Mouse (Mus musculus) kidney, postnatal 14 days (tissue): ENCODE measurements at regions not wholly inside any gene's neighbourhood (a gene's known extent, or its start where the extent isn't known, plus 50 kb on each side); places are given as distances from the start of the nearest gene placed in this dataset.

Experiments
- DNase-seq: peaks from one replicate; pipeline ENCODE4 v3.0.0; 2022; ENCODE audit warnings: mixed read lengths

DNA sequence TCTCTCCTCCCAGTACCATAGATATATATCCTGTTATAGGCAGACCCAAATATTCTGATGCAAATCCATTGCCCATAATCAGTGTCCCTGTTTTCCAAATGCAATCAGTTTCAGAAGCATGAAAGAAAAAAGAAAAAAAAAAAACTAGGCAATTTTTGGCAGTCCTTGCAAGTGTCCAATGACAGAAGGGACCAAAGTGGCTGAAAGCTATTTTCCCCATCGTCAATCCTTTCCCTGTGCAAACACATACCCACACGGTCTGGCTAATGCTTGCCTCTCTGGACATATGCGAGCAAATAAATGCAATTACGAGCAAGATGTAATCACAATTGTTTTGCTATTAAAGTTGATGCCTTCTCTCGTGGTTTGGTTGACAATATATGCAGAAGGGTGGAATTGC, 288.9 kb upstream of the Dynlrb2 start:
- DNase-seq, result no peak

GRCm38 (mm10) chr8:116215286-116215860, 289.4 kb upstream of the Dynlrb2 start:
- DNase-seq, result peak; percentile 51

- no peak for DNase-seq
These were observed 301.1 kb upstream of the Dynlrb2 start for GRCm38 (mm10) chr8:116203631-116204030.

- DNase-seq, result no peak
These were observed 304.2 kb upstream of the Dynlrb2 start for GRCm38 (mm10) chr8:116200459-116200999.

DNA sequence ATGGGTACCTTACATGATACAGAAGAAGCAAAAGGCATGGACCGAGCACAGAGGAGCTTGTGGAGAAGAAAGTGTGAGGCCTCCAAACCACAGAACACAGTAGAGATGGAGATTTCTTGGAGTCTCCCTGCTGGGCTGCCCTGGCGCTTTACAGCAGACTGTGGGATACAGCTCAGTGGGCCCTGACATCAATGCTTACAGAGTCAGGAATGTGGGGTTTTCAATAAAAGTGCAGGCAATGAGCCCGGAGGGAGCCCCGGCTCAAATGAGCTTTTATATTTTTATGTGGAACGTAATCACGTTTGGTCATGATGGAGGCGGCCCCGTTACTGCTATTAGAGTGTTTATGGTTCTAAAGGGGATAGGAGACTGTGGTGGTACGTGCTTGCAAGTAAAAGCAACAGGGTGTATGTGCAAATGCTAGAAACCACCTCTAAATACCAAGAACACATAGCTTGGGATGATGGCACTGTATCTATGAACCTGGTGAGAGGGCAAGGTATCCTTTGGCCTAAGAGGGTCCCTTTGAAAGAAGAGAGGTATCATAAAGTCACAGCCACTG, 308.1 kb upstream of the Dynlrb2 start:
- DNase-seq, result no peak

DNA sequence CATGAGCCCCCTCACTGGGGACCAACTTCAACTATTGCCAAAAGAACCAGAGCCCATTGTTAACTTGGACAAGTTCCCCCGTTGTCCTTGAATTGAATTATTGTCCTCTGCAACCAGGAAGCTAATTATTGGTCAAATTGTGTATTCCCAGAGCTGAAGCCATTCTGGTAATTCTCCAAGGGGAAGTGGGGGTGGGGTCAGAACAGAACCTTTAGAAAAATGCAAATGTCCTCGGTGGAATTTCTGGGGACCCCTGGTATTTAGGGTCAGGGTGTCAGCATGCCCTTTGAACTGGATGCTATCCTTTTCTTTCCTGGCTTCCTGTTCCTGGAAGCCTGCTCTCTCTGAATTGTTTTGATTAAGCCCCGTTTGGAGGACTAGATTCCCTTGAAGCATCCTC, 312.7 kb upstream of the Dynlrb2 start:
- peak; percentile 57 for DNase-seq

DNA sequence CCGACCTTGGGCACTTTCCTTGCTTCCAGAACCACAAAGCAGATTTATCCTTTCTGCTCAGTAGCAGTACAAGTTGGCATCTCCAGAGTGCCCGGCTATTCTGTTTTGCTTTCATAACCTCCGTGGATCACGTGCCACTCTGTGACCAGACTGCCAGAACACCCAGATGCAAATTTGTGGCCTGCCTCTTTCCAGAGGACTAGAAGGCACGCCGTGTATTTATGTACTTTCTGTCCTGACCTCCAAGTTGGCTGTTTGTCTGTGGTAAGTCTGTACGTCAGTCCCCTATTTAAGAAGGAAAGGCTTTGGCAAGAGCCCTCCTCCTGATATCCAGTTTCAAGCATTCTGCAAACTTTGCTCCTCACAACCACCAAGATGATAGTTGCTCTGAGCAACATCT, 319.6 kb upstream of the Dynlrb2 start:
- peak; percentile 5 for DNase-seq

DNA sequence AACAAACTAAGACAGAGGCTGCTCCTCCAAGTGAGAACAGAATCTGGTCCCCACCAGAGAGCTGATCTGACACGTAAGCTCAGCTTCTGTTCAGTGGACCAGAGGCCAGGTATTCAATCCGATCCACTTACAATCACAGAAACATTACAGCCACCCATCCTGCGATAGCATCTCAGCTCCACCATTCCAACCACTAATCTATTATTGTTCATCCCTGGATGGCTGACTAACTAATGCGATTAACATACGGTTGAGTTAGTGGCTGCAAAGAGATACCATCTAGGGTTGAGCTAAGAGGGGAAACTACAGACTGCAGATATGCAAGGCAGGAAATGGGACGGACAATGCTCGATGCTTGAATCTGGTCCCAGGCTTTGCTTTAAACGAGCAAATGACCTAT, 320.5 kb upstream of the Dynlrb2 start:
- DNase-seq, result no peak

GRCm38 (mm10) chr8:116177946-116178345, 326.8 kb upstream of the Dynlrb2 start:
- no peak for DNase-seq

DNA sequence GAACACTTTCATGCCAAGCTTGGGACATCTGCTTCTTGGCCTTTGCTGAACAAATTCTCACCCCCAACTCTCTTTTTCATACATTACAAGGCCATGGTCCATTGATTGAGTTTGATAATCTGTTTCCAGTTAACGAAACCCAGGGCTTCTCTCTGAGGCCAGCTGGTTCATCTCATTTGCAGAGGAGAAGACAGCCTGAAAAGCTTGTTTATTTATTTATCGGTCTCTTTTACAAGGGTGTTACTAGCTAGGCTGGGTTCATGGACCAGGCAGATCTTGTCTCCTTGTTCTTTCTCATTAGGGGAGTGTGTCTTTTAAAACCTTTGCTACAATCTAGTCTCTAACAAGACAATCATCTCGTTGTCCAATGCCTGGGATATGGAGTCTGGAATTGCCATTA, 329.9 kb upstream of the Dynlrb2 start:
- DNase-seq, result peak; percentile 7

GRCm38 (mm10) chr8:116173961-116174360, 330.8 kb upstream of the Dynlrb2 start:
- DNase-seq, result no peak

GRCm38 (mm10) chr8:116167874-116168273, 336.9 kb upstream of the Dynlrb2 start:
- DNase-seq, result no peak

DNA sequence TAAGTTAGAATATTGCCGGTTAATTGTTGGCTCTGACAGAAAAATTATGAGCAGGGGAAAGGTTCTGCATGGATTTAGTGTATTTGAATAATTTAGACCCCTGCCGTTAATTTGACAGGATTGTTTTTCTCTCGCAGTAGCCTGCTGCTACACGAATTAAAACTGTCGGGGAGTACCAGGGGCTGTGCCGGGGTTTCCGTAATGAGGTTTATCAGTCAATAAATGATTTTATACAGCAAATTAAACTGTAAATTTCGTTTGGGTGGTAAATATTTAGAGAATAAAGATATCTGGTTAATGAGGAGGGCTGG, 339.8 kb upstream of the Dynlrb2 start:
- no peak for DNase-seq

- no peak for DNase-seq
These were observed 340.4 kb upstream of the Dynlrb2 start for GRCm38 (mm10) chr8:116164190-116164988.

GRCm38 (mm10) chr8:116160932-116161331, 343.8 kb upstream of the Dynlrb2 start:
- DNase-seq, result no peak

- peak; percentile 83 for DNase-seq
These were observed 360.8 kb upstream of the Dynlrb2 start for GRCm38 (mm10) chr8:116143687-116144573.

GRCm38 (mm10) chr8:116141363-116141762, 363.4 kb upstream of the Dynlrb2 start:
- DNase-seq, result no peak

GRCm38 (mm10) chr8:116139934-116140333, 364.8 kb upstream of the Dynlrb2 start:
- DNase-seq, result no peak

DNA sequence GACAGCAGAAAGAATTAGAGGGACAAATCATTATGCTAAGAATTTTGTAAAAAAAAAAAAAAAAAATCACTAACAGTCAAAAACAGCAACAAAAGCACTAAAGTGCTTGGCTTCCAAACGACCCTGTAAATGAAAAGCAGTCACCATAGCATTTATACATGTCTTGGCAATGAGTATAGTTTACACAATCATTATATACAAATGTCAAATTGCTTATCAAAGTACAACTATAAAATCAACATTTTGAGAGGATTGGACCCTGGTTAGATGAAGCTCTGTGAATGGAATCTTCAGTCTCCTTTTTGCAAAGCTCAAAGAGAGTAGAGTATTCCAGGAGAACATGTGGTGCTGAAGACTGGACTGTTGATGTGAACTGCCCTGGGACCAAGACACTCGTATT, 367.0 kb upstream of the Dynlrb2 start:
- DNase-seq, result no peak

- no peak for DNase-seq
These were observed 371.3 kb upstream of the Dynlrb2 start for GRCm38 (mm10) chr8:116133503-116133902.

- no peak for DNase-seq
These were observed 371.7 kb upstream of the Dynlrb2 start for GRCm38 (mm10) chr8:116133084-116133483.

GRCm38 (mm10) chr8:116120067-116120466, 384.7 kb upstream of the Dynlrb2 start:
- no peak for DNase-seq

DNA sequence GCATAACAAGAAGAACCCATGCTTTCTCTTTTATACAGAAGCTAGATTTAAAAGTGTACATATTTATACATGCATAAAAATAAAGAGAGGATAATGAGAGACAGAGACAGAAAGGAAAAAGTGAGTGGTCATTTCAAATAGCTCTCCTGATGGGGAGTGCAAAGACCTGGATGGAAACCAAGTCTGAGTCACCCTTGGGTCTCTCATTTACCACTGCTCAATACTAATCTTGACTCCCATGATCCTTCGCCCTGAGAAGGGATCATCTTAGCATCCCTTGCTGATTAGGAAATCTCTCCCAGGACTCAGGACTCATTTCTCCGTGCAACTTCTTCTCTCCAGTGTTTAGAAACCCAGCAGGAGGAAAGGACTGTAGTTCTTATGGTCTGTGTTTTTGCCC, 386.9 kb upstream of the Dynlrb2 start:
- no peak for DNase-seq
